Mouse (Mus musculus) forebrain, embryonic 13.5 days (tissue): ENCODE data around the gene Traf6. TPM values are rescaled to one million over a fixed set of nuclear protein-coding genes. Genes with fewer than 3 reads are reported as not detected.
"Not testable (repeated sequence)": the region's sequence is repeated elsewhere in the genome, so short reads cannot be mapped to it uniquely, and the experiment has no call there.

Experiments
- ATAC-seq: fragments of 200-750 bp; cut with Nextera tagmentation; 2 replicates; pipeline ENCODE4 v1.8.0; 2017
- H3K27ac ChIP-seq: fragments of 300-500 bp; sonication (generic); 2 replicates; pipeline ENCODE4 v1.5.1; 2015; ENCODE audit warnings: inconsistent platforms, mild to moderate bottlenecking, moderate library complexity
- H3K27me3 ChIP-seq: fragments of 300-500 bp; sonication (generic); 2 replicates; pipeline ENCODE4 v1.6.1; 2015; ENCODE audit warnings: mild to moderate bottlenecking, inconsistent platforms
- H3K36me3 ChIP-seq: fragments of 300-500 bp; sonication (generic); 2 replicates; pipeline ENCODE4 v1.6.1; 2015; ENCODE audit warnings: mild to moderate bottlenecking, inconsistent platforms; ENCODE audit not compliant: poor library complexity, severe bottlenecking
- H3K4me1 ChIP-seq: fragments of 300-500 bp; sonication (generic); 2 replicates; pipeline ENCODE4 v1.6.1; 2015; ENCODE audit warnings: inconsistent platforms
- H3K4me2 ChIP-seq: fragments of 300-500 bp; sonication (generic); 2 replicates; pipeline ENCODE4 v1.6.1; 2015; ENCODE audit warnings: inconsistent platforms, mild to moderate bottlenecking, moderate library complexity
- H3K4me3 ChIP-seq: fragments of 300-500 bp; sonication (generic); 2 replicates; pipeline ENCODE4 v1.5.1; 2015; ENCODE audit warnings: mild to moderate bottlenecking, inconsistent platforms
- H3K9ac ChIP-seq: fragments of 300-500 bp; sonication (generic); 2 replicates; pipeline ENCODE4 v1.6.1; 2015; ENCODE audit warnings: mild to moderate bottlenecking, inconsistent platforms
- H3K9me3 ChIP-seq: fragments of 300-500 bp; sonication (generic); replicated peaks from 2 replicates; pipeline ENCODE4 v1.6.1; 2016; ENCODE audit warnings: inconsistent platforms
- WGBS: fragments of 180-500 bp; shearing (Covaris S2); methylation state at CpG from one replicate; pipeline ENCODE4 v1.1.7; 2015; 5-methylcytosine and 5-hydroxymethylcytosine counted together
- polyA plus RNA-seq: library from polyadenylated mRNA; unstranded; fragments of >200 nt; fragmentation: Nextera tagmentation; extraction: Ambion mirVana; gene quantifications from 2 replicates; pipeline ENCODE4 v1.2.1, GENCODE M21; 2015

The Traf6 gene
- polyA plus RNA-seq, 1 experiment from 2014 or later: 10.4 TPM

GRCm38 (mm10) chr2:101733564-101733963 is 55.3 kb downstream of the Traf6 start:
- H3K27me3 ChIP-seq: no peaks in the 10 kb centered on the region
- no peaks in the 10 kb centered on the region for H3K9me3 ChIP-seq
- ATAC-seq: no peak
- no peak overlapping the region for H3K4me3 ChIP-seq
- WGBS: 93% methylated on average over 3 of the region's 3 CpGs
- no peaks in the 10 kb centered on the region for H3K4me1 ChIP-seq
- H3K27ac ChIP-seq: no peak overlapping the region
- no peak overlapping the region for H3K9ac ChIP-seq
- no peak overlapping the region for H3K4me2 ChIP-seq
- no peaks in the 10 kb centered on the region; the same call in 1 of the 2 replicates for H3K36me3 ChIP-seq

GRCm38 (mm10) chr2:101739914-101740313 is 61.7 kb downstream of the Traf6 start:
- Histone ChIP-seq H3K27me3 (no peaks in the 10 kb centered on the region), H3K9me3 (no peaks in the 10 kb centered on the region), H3K4me1 (no peaks in the 10 kb centered on the region), H3K36me3 (no peaks in the 10 kb centered on the region), H3K27ac (no peak overlapping the region), H3K4me3 (no peak overlapping the region), H3K4me2 (no peak overlapping the region), H3K9ac (no peak overlapping the region)
- no peak for ATAC-seq
- 84% methylated on average over 5 of the region's 5 CpGs for WGBS

GRCm38 (mm10) chr2:101741653-101742052 is 63.4 kb downstream of the Traf6 start:
- no peak overlapping the region for H3K4me2 ChIP-seq
- no peak for ATAC-seq
- 85% methylated on average over 8 of the region's 8 CpGs for WGBS
- no peaks in the 10 kb centered on the region for H3K36me3 ChIP-seq
- no peaks in the 10 kb centered on the region for H3K4me1 ChIP-seq
- no peak overlapping the region for H3K27ac ChIP-seq
- no peak overlapping the region for H3K9ac ChIP-seq
- no peaks in the 10 kb centered on the region for H3K9me3 ChIP-seq
- no peaks in the 10 kb centered on the region for H3K27me3 ChIP-seq
- no peak overlapping the region for H3K4me3 ChIP-seq

GRCm38 (mm10) chr2:101742072-101742860 is 64.0 kb downstream of the Traf6 start:
- WGBS: 88% methylated on average over 7 of the region's 7 CpGs
- Histone ChIP-seq H3K9ac (no peak overlapping the region), H3K27me3 (no peaks in the 10 kb centered on the region), H3K4me3 (no peak overlapping the region), H3K4me2 (no peak overlapping the region), H3K9me3 (no peaks in the 10 kb centered on the region), H3K36me3 (no peaks in the 10 kb centered on the region), H3K27ac (no peak overlapping the region), H3K4me1 (no peaks in the 10 kb centered on the region)
- ATAC-seq: no peak

GRCm38 (mm10) chr2:101745656-101746055 is 67.4 kb downstream of the Traf6 start:
- not testable (repeated sequence) for ATAC-seq, H3K27ac ChIP-seq

GRCm38 (mm10) chr2:101746537-101746936 is 68.3 kb downstream of the Traf6 start:
- no peaks in the 10 kb centered on the region for H3K27me3 ChIP-seq
- no peak overlapping the region for H3K4me3 ChIP-seq
- H3K4me2 ChIP-seq: no peak overlapping the region
- 93% methylated on average over 7 of the region's 7 CpGs for WGBS
- ATAC-seq: no peak
- H3K4me1 ChIP-seq: no peaks in the 10 kb centered on the region
- no peak overlapping the region for H3K9ac ChIP-seq
- H3K36me3 ChIP-seq: no peaks in the 10 kb centered on the region
- no peaks in the 10 kb centered on the region for H3K9me3 ChIP-seq
- no peak overlapping the region for H3K27ac ChIP-seq

More at GRCm38 (mm10) chr2:101745656-101746055, 67.4 kb downstream of the Traf6 start:
- WGBS: 81% methylated on average over 2 of the region's 2 CpGs
- H3K36me3 ChIP-seq, H3K4me2 ChIP-seq, H3K4me1 ChIP-seq, H3K4me3 ChIP-seq, H3K27me3 ChIP-seq, H3K9ac ChIP-seq, H3K9me3 ChIP-seq: not testable (repeated sequence)

Other genes with a start within 250 kb of the Traf6 start
- gene Rag2, start 53.7 kb upstream of the Traf6 start, polyA plus RNA-seq: not detected in 2 replicates
- gene Rag1, start 28.9 kb upstream of the Traf6 start, polyA plus RNA-seq: 0.06 and 0.08 TPM in 2 replicates
- gene B230118H07Rik, start 28.9 kb upstream of the Traf6 start, polyA plus RNA-seq: 53.6 and 59.0 TPM in 2 replicates
- 8.7 and 11.6 TPM in 2 replicates for gene Prr5l, start 204.6 kb downstream of the Traf6 start, polyA plus RNA-seq
- gene Commd9, start 207.8 kb downstream of the Traf6 start, polyA plus RNA-seq: 86.8 and 91.1 TPM in 2 replicates